Mouse (Mus musculus) CH12.LX (cell line): ENCODE data around the gene Chd4. TPM values are rescaled to one million over a fixed set of nuclear protein-coding genes. Genes with fewer than 3 reads are reported as not detected.
A peak's percentile ranks its signal among the peaks of the same experiment; 100 is the strongest.

Experiments
- DNase-seq: peaks from one replicate; pipeline ENCODE4 v3.0.0-alpha.2; 2013; ENCODE audit errors: extremely low read depth
- H3K27ac ChIP-seq: 2 replicates; pipeline ENCODE4 v1.5.1; 2012; ENCODE audit warnings: low read depth, mild to moderate bottlenecking, control low read depth, moderate library complexity; ENCODE audit not compliant: insufficient read depth
- H3K27me3 ChIP-seq: replicated peaks from 2 replicates; pipeline ENCODE3; 2012; ENCODE audit warnings: inconsistent platforms
- H3K36me3 ChIP-seq, 2 experiments: replicated peaks in 1 of 2; 2 replicates each; pipeline versions ENCODE3 to v1.6.1; 2012; ENCODE audit warnings: inconsistent platforms in 1 of 2, low read length in 1 of 2, mild to moderate bottlenecking in 1 of 2, mixed read lengths in 1 of 2, moderate library complexity in 1 of 2; ENCODE audit not compliant: control insufficient read depth in 1 of 2, insufficient read depth in 1 of 2
- H3K4me1 ChIP-seq, 2 experiments: 2 replicates each; pipeline ENCODE4 v1.6.1; 2012; ENCODE audit warnings: inconsistent platforms in 1 of 2, moderate library complexity in 1 of 2; ENCODE audit not compliant: insufficient read depth in 2 of 2, control insufficient read depth in 1 of 2
- H3K4me2 ChIP-seq: 2 replicates; pipeline ENCODE4 v1.6.1; 2012; ENCODE audit warnings: low read depth, mild to moderate bottlenecking, control low read depth; ENCODE audit not compliant: poor library complexity, insufficient read depth, severe bottlenecking
- H3K4me3 ChIP-seq, 3 experiments: fragments of 150-350 bp in 1 of 3; sonication (generic) in 1 of 3; replicated peaks in 1 of 3; 2 replicates each; pipeline versions ENCODE3 to v1.5.1; 2011 to 2012; ENCODE audit warnings: low read depth in 2 of 3, low read length in 2 of 3, mild to moderate bottlenecking in 2 of 3, moderate library complexity in 2 of 3, control low read depth in 1 of 3, improper control_type of control experiment in 1 of 3, inconsistent platforms in 1 of 3, mixed read lengths in 1 of 3; ENCODE audit not compliant: poor library complexity in 1 of 3
- H3K79me2 ChIP-seq: replicated peaks from 2 replicates; pipeline ENCODE4 v1.6.1; 2012; ENCODE audit warnings: mild to moderate bottlenecking, moderate library complexity; ENCODE audit not compliant: control insufficient read depth, poor library complexity, insufficient read depth, severe bottlenecking; ENCODE audit errors: extremely low read depth
- H3K9ac ChIP-seq: 2 replicates; pipeline ENCODE4 v1.6.1; 2012; ENCODE audit warnings: low read depth, mild to moderate bottlenecking, control low read depth, moderate library complexity; ENCODE audit not compliant: insufficient read depth
- H3K9me3 ChIP-seq: replicated peaks from 2 replicates; pipeline ENCODE3; 2012; ENCODE audit warnings: low read length, inconsistent platforms, mixed read lengths
- CHD1 ChIP-seq: IDR thresholded peaks from 2 replicates; pipeline ENCODE4 v1.6.1; 2012; ENCODE audit warnings: low read depth, low read length, improper control_type of control experiment, inconsistent platforms
- CTCF ChIP-seq, 2 experiments: IDR thresholded peaks in 1 of 2; conservative IDR thresholded peaks in 1 of 2; 2 replicates each; pipeline ENCODE4 v1.5.1; 2011 to 2012; ENCODE audit warnings: low read depth in 2 of 2, low read length in 2 of 2, improper control_type of control experiment in 1 of 2, inconsistent platforms in 1 of 2, mild to moderate bottlenecking in 1 of 2, moderate library complexity in 1 of 2
- ETS1 ChIP-seq: conservative IDR thresholded peaks from 2 replicates; pipeline ENCODE4 v1.6.1; 2012; ENCODE audit warnings: low read depth, mild to moderate bottlenecking, inconsistent platforms, low read length, improper control_type of control experiment, moderate library complexity
- GABPA ChIP-seq: IDR thresholded peaks from 2 replicates; pipeline ENCODE4 v1.6.1; 2012; ENCODE audit warnings: low read depth, low read length, improper control_type of control experiment, inconsistent platforms; ENCODE audit not compliant: insufficient replicate concordance
- KAT2A ChIP-seq: IDR thresholded peaks from 2 replicates; pipeline ENCODE4 v1.6.1; 2012; ENCODE audit warnings: low read length, improper control_type of control experiment, inconsistent platforms; ENCODE audit not compliant: insufficient replicate concordance
- MEF2A ChIP-seq: IDR thresholded peaks from 2 replicates; pipeline ENCODE4 v1.6.1; 2014; ENCODE audit warnings: low read depth, mild to moderate bottlenecking, inconsistent platforms, low read length, improper control_type of control experiment, borderline replicate concordance
- MXI1 ChIP-seq: IDR thresholded peaks from 2 replicates; pipeline ENCODE4 v1.6.1; 2011; ENCODE audit warnings: mild to moderate bottlenecking, low read depth, low read length, improper control_type of control experiment
- MYC ChIP-seq: IDR thresholded peaks from 2 replicates; pipeline ENCODE4 v1.6.1; 2011; ENCODE audit warnings: low read depth, mild to moderate bottlenecking, improper control_type of control experiment, low read length
- NRF1 ChIP-seq: IDR thresholded peaks from 2 replicates; pipeline ENCODE4 v1.6.1; 2014; ENCODE audit warnings: low read depth, mild to moderate bottlenecking, inconsistent platforms, low read length, improper control_type of control experiment, moderate library complexity
- POLR2AphosphoS2 ChIP-seq: IDR thresholded peaks from 2 replicates; pipeline ENCODE4 v1.6.1; 2011; ENCODE audit warnings: low read depth, low read length, improper control_type of control experiment
- RAD21 ChIP-seq: IDR thresholded peaks from 2 replicates; pipeline ENCODE4 v1.6.1; 2011; ENCODE audit warnings: low read depth, mild to moderate bottlenecking, low read length, improper control_type of control experiment, moderate library complexity
- SIN3A ChIP-seq: IDR thresholded peaks from 2 replicates; pipeline ENCODE4 v1.6.1; 2012; ENCODE audit warnings: low read length, improper control_type of control experiment, inconsistent platforms
- SMC3 ChIP-seq: IDR thresholded peaks from 2 replicates; pipeline ENCODE4 v1.6.1; 2011; ENCODE audit warnings: low read depth, low read length, improper control_type of control experiment
- TBP ChIP-seq: conservative IDR thresholded peaks from 2 replicates; pipeline ENCODE4 v1.6.1; 2011; ENCODE audit warnings: low read depth, low read length, improper control_type of control experiment
- TCF12 ChIP-seq: IDR thresholded peaks from 2 replicates; pipeline ENCODE4 v1.6.1; 2014; ENCODE audit warnings: low read depth, mild to moderate bottlenecking, inconsistent platforms, low read length, improper control_type of control experiment
- USF2 ChIP-seq: conservative IDR thresholded peaks from 2 replicates; pipeline ENCODE4 v1.6.1; 2011; ENCODE audit warnings: low read depth, low read length, improper control_type of control experiment
- ZC3H11A ChIP-seq: IDR thresholded peaks from 2 replicates; pipeline ENCODE4 v1.6.1; 2012; ENCODE audit warnings: low read depth, mild to moderate bottlenecking, inconsistent platforms, low read length, improper control_type of control experiment
- ZMIZ1 ChIP-seq: IDR thresholded peaks from 2 replicates; pipeline ENCODE4 v1.6.1; 2012; ENCODE audit warnings: low read depth, mild to moderate bottlenecking, inconsistent platforms, low read length, improper control_type of control experiment
- ZNF384 ChIP-seq: IDR thresholded peaks from 2 replicates; pipeline ENCODE4 v1.6.1; 2012; ENCODE audit warnings: low read depth, low read length, improper control_type of control experiment, inconsistent platforms
- dilution Hi-C: fragments of 300-500 bp; cut with MboI; formaldehyde crosslinking; loops from 2 replicates; pipeline ENCODE4 v1.14.3; 2020; ENCODE audit warnings: low sequenced_read_pairs; ENCODE audit not compliant: extremely low pct_unique_long_range_greater_than_20kb, extremely low pct_ligation_motif_present
- in situ Hi-C: fragments of 300-500 bp; cut with MboI; formaldehyde crosslinking; loops from 3 replicates; pipeline ENCODE4 v1.14.3; 2019; ENCODE audit warnings: low sequenced_read_pairs, low pct_ligation_motif_present, low pct_unique_long_range_greater_than_20kb, mixed read lengths
- polyA plus RNA-seq: library from polyadenylated mRNA; unstranded; fragments of >175 nt; gene quantifications from 2 replicates; pipeline ENCODE4 v1.2.1, GENCODE M21; 2012; ENCODE audit warnings: low read depth; ENCODE audit not compliant: insufficient read length
- total RNA-seq, 2 experiments: library from RNA; depleted of rRNA; stranded (reverse); fragments of 300-350 nt in 1 of 2; fragments of >200 nt in 1 of 2; gene quantifications; 2 replicates each; pipeline ENCODE4 v1.2.3; 2012 to 2014

Gene Chd4
- total and polyA plus RNA-seq, 3 experiments: 72.7 to 200 (median 165) TPM

DNA sequence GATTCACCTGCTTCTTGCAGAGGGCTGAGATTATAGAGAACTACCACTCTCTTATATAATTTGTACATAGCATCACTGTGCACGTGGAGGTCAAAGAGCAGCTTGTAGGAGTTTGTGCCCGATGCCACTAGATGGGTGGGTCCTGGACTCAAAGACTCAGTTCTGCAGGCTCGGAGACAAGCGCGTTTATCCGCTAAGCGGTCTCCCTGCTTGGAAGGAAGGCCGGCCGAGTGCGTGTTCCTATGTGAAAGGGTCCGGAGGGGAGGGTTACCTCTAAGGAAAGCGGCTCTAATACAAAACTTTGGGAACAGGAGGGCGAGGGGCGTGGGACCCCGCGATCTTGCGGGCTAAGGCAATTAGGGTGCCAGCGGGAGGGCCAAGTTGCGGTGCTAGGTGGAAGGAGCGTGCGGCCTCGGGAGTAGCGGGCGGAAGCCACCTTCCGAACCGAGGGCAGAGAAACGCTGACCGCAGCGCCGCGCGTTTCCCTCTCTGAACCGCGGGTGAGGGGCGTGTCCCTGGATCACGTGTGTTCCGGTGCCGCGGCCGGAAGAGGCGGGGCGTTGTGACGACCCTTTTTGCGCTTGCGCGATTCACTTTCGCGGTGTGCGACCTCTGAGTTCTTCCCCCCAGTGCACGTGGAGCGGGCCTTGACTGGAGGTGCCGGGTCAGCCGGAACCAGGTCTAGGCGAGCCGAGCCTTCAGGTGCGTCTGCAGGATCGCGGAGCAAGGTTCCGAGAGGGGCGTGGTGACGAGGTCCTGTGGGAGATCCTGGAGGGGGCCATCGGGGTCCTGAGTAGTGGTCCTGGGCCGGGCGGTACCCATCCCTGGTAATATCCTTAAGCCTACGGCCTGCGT, 35.7 kb downstream of the Chd4 start, which contains the start of gene Nop2 (continued):
- TF ChIP-seq MXI1: peak; percentile 99
- peak; percentile 83 for TF ChIP-seq NRF1
- TF ChIP-seq SIN3A: peak; percentile 91; the same call in 1 of the 2 replicates
- no peak for TF ChIP-seq CTCF (conservative IDR thresholded peaks at IDR 0.05 in 1 of 2, IDR thresholded peaks at IDR 0.05 in 1 of 2; ENCODE audit: low read depth in 2 of 2, low read length in 2 of 2)
- no peak for TF ChIP-seq RAD21
- TF ChIP-seq GABPA: no peak
- no peak for TF ChIP-seq ZNF384
- TF ChIP-seq ETS1: no peak; the same call in 1 of the 2 replicates
- TF ChIP-seq USF2: peak; percentile 83
- no peak for TF ChIP-seq CHD1
- TF ChIP-seq TBP: peak; percentile 73
- peak; percentile 74; the same call in 1 of the 2 replicates for TF ChIP-seq KAT2A
- TF ChIP-seq ZMIZ1: peak; percentile 90
- TF ChIP-seq TCF12: peak; percentile 95
- no peak; the same call in 1 of the 2 replicates for TF ChIP-seq MEF2A
- no peak for TF ChIP-seq ZC3H11A
- TF ChIP-seq POLR2AphosphoS2: peak; percentile 98
- no peak for TF ChIP-seq SMC3

GRCm38 (mm10) chr6:125132470-125132869, 36.7 kb downstream of the Chd4 start:
- peaks cover 44% of the 10 kb centered on the region for H3K79me2 ChIP-seq
- dilution Hi-C loops: no loop called here
- peak overlapping the region; percentile 41; the same call in 1 of the 2 replicates for H3K4me2 ChIP-seq
- H3K4me1 ChIP-seq: peaks cover 0 to 35% of the 10 kb centered on the region in 2 experiments; a peak in 2 of 4 replicates
- peak overlapping the region; percentile 19; the same call in 1 of the 2 replicates for H3K27ac ChIP-seq
- H3K4me3 ChIP-seq: peak overlapping the region; percentile 88 to 94 (median 93)
- peaks cover 48 to 69% of the 10 kb centered on the region in 2 experiments for H3K36me3 ChIP-seq
- H3K9ac ChIP-seq: peak overlapping the region; percentile 85
- in situ Hi-C loops: no loop called here
- TF ChIP-seq MXI1 (no peak), SIN3A (peak; percentile 64), KAT2A (0 out of 2 replicates have a peak, but pooled peaks have one; percentile 28), MYC (0 out of 2 replicates have a peak, but pooled peaks have one; percentile 24)
- no peak for DNase-seq
- H3K27me3 ChIP-seq: no peaks in the 10 kb centered on the region
- H3K9me3 ChIP-seq: no peaks in the 10 kb centered on the region
